9 mouse cellular contexts compared by ENCODE assay signal in the genomic region with DNA sequence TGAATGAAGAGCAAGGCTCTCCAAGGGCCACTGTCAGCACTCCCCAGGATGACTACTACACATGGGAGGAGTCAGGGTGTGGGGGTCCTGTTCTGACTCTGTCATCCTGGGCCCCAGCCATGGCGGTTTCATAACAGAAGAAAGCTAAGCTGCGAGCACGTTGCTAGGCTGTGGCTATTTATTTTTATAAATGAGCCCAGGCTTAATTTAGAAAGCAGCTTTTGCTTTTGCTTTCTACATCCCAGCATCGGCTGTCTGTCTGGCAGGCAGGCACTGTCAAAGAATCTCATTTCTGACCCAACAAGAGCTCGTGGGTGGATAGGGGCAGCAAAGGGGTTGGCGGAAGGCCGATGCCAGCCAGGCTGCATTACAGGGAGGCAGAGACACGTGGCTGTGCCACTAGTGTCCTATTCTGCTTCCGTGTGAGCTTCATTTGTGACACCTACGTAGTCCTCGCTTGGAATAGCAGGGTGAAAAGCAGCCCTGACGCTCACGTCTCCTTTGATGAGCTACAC.
DNase-seq lines count a peak whose midpoint lies in the region; ATAC-seq lines count a peak whose summit lies in the region.
"Had no signal": no experiment of that assay in that cellular context is flagged by ENCODE, and none has a peak within 500 bp of the region (broad histone marks: within the 10 kb centered on the region; RNA-seq: fewer than 3 reads in every experiment).

No protein-coding gene starts in this region.

- WGBS in forebrain, embryonic 15.5 days = 63% methylated on average over 13 of the region's 13 CpGs
- 76% methylated on average over 13 of the region's 13 CpGs for WGBS in hindbrain, embryonic 12.5 days

- peak; percentile 59 for DNase-seq in kidney, adult 9 months
- no peak for DNase-seq in kidney, adult 18-20 months
- peak; percentile 66 to 81 for DNase-seq in gastrocnemius, postnatal 36 days
- DNase-seq in layer of hippocampus, adult 9-10 months (ENCODE audit: low spot score) = peak; percentile 71
- DNase-seq in MN1 (ENCODE audit: low spot score) = no peak

- H3K27ac ChIP-seq in forebrain, embryonic 15.5 days (replicated peaks) = no peak overlapping the region
- no peak overlapping the region for H3K27ac ChIP-seq in hindbrain, embryonic 12.5 days
- H3K27ac ChIP-seq: embryonic facial prominence, embryonic 13.5 days had no signal

- H3K27me3 ChIP-seq in forebrain, embryonic 15.5 days = no peaks in the 10 kb centered on the region
- peaks cover 10% of the 10 kb centered on the region; the same call in 1 of the 2 replicates for H3K27me3 ChIP-seq in hindbrain, embryonic 12.5 days
- H3K27me3 ChIP-seq: embryonic facial prominence, embryonic 13.5 days had no signal

- H3K36me3 ChIP-seq in forebrain, embryonic 15.5 days = no peaks in the 10 kb centered on the region
- H3K36me3 ChIP-seq in hindbrain, embryonic 12.5 days = no peaks in the 10 kb centered on the region
- H3K36me3 ChIP-seq: embryonic facial prominence, embryonic 13.5 days had no signal

- intact Hi-C loops in gastrocnemius, postnatal 36 days (cut with DNase I) = no loop called here

- no peaks in the 10 kb centered on the region for H3K9me3 ChIP-seq in forebrain, embryonic 15.5 days
- H3K9me3 ChIP-seq in hindbrain, embryonic 12.5 days (replicated peaks) = no peaks in the 10 kb centered on the region
- H3K9me3 ChIP-seq: embryonic facial prominence, embryonic 13.5 days had no signal

- H3K4me2 ChIP-seq in forebrain, embryonic 15.5 days (replicated peaks) = no peak overlapping the region
- H3K4me2 ChIP-seq in hindbrain, embryonic 12.5 days (replicated peaks) = no peak overlapping the region
- H3K4me2 ChIP-seq: embryonic facial prominence, embryonic 13.5 days had no signal

- ATAC-seq in megakaryocyte progenitor cell, adult 5-6 weeks (replicated peaks; ENCODE audit: poor library complexity) = 0 out of 2 replicates have a peak, but pooled peaks have one; percentile 18
- ATAC-seq in forebrain, embryonic 15.5 days (replicated peaks) = no peak
- ATAC-seq in hindbrain, embryonic 12.5 days (ENCODE audit: low FRiP score) = no peak

- H3K4me3 ChIP-seq in forebrain, embryonic 15.5 days = no peak overlapping the region
- no peak overlapping the region for H3K4me3 ChIP-seq in hindbrain, embryonic 12.5 days
- H3K4me3 ChIP-seq: embryonic facial prominence, embryonic 13.5 days had no signal

- H3K4me1 ChIP-seq in forebrain, embryonic 15.5 days = peaks cover 16% of the 10 kb centered on the region
- peaks cover 19% of the 10 kb centered on the region for H3K4me1 ChIP-seq in hindbrain, embryonic 12.5 days

- H3K9ac ChIP-seq in forebrain, embryonic 15.5 days (replicated peaks) = no peak overlapping the region
- H3K9ac ChIP-seq in hindbrain, embryonic 12.5 days = no peak overlapping the region
- H3K9ac ChIP-seq: embryonic facial prominence, embryonic 13.5 days had no signal

Comparison
In these comparisons a context has a peak if more than half of its experiments do, and no peak if none do; other contexts are left out.
1. DNase-seq: peak in kidney, adult 9 months (single experiment), gastrocnemius, postnatal 36 days (2 of 2) and layer of hippocampus, adult 9-10 months (single experiment); none in kidney, adult 18-20 months (single experiment) and MN1 (single experiment).